Mouse (Mus musculus) forebrain, embryonic 14.5 days (tissue): ENCODE results near the gene Rgs9. TPM values are rescaled to one million over a fixed set of nuclear protein-coding genes. Genes with fewer than 3 reads are reported as not detected.

ENCODE experiments used
- ATAC-seq: fragments of 200-750 bp; cut with Nextera tagmentation; 2 replicates; pipeline ENCODE4 v1.8.0; 2017; ENCODE audit warnings: mild to moderate bottlenecking, moderate library complexity
- DNase-seq: peaks from one replicate; pipeline ENCODE4 v3.0.0-alpha.2; 2015; ENCODE audit warnings: low spot score
- H3K27ac ChIP-seq: fragments of 300-500 bp; sonication (generic); 2 replicates; pipeline ENCODE4 v1.5.1; 2014; ENCODE audit warnings: low read depth, mild to moderate bottlenecking, control low read depth, low read length, moderate library complexity
- H3K27me3 ChIP-seq: fragments of 300-500 bp; sonication (generic); replicated peaks from 2 replicates; pipeline ENCODE4 v1.6.1; 2014; ENCODE audit warnings: low read length, control low read depth, mixed read lengths; ENCODE audit not compliant: control insufficient read depth, insufficient read depth
- H3K36me3 ChIP-seq: fragments of 300-500 bp; sonication (generic); 2 replicates; pipeline ENCODE4 v1.6.1; 2014; ENCODE audit warnings: low read length, control low read depth; ENCODE audit not compliant: control insufficient read depth, insufficient read depth
- H3K4me1 ChIP-seq: fragments of 300-500 bp; sonication (generic); 2 replicates; pipeline ENCODE4 v1.6.1; 2014; ENCODE audit warnings: antibody characterized with exemption, low read length, control low read depth; ENCODE audit not compliant: control insufficient read depth, insufficient read depth
- H3K4me2 ChIP-seq: fragments of 300-500 bp; sonication (generic); 2 replicates; pipeline ENCODE4 v1.6.1; 2014; ENCODE audit warnings: mild to moderate bottlenecking, control low read depth, low read length
- H3K4me3 ChIP-seq: fragments of 300-500 bp; sonication (generic); 2 replicates; pipeline ENCODE4 v1.5.1; 2014; ENCODE audit warnings: low read depth, low read length, control low read depth
- H3K9ac ChIP-seq: fragments of 300-500 bp; sonication (generic); 2 replicates; pipeline ENCODE4 v1.6.1; 2014; ENCODE audit warnings: mild to moderate bottlenecking, low read length, control low read depth, moderate library complexity
- H3K9me3 ChIP-seq: fragments of 300-500 bp; sonication (generic); replicated peaks from 2 replicates; pipeline ENCODE4 v1.6.1; 2016; ENCODE audit warnings: low read length, control low read depth, mixed read lengths; ENCODE audit not compliant: control insufficient read depth
- WGBS: fragments of 180-500 bp; shearing (Covaris S2); extraction: QIAGEN DNeasy Blood & Tissue Kit; methylation state at CpG from one replicate; pipeline ENCODE4 v1.1.7; 2014; 5-methylcytosine and 5-hydroxymethylcytosine counted together
- polyA plus RNA-seq: library from polyadenylated mRNA; unstranded; fragments of >200 nt; fragmentation: Nextera tagmentation; extraction: Ambion mirVana; gene quantifications from 2 replicates; pipeline ENCODE4 v1.2.1, GENCODE M21; 2014

The Rgs9 gene
- polyA plus RNA-seq, 1 experiment from 2014 or later: 4.3 TPM

DNA sequence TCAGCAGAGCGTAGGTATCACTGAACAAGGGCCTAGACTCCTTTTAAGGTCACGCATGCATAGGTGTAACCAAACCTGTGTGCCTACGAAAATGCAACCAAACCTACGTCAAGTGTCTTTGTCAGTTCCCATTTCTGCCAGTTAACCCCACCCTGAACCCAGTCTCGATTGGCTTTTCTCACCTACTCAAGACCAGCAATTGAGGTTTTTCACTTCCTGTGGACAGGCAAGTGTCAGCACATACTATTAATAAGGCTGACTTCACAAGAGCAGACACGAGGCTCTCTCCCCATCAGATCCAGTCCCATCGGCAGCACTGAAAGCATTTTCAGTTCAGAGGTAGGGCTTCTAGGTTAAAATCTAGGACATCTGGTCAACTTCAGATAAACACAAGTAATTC lies 37.4 kb downstream of the Rgs9 start:
- H3K4me3 ChIP-seq: no peak overlapping the region
- H3K9me3 ChIP-seq: no peaks in the 10 kb centered on the region
- H3K4me2 ChIP-seq: no peak overlapping the region
- H3K36me3 ChIP-seq: no peaks in the 10 kb centered on the region
- H3K27ac ChIP-seq: no peak overlapping the region
- H3K27me3 ChIP-seq: no peaks in the 10 kb centered on the region
- DNase-seq (no peak), ATAC-seq (no peak)
- 94% methylated on average over 7 of the region's 7 CpGs for WGBS
- no peaks in the 10 kb centered on the region for H3K4me1 ChIP-seq
- no peak overlapping the region for H3K9ac ChIP-seq

DNA sequence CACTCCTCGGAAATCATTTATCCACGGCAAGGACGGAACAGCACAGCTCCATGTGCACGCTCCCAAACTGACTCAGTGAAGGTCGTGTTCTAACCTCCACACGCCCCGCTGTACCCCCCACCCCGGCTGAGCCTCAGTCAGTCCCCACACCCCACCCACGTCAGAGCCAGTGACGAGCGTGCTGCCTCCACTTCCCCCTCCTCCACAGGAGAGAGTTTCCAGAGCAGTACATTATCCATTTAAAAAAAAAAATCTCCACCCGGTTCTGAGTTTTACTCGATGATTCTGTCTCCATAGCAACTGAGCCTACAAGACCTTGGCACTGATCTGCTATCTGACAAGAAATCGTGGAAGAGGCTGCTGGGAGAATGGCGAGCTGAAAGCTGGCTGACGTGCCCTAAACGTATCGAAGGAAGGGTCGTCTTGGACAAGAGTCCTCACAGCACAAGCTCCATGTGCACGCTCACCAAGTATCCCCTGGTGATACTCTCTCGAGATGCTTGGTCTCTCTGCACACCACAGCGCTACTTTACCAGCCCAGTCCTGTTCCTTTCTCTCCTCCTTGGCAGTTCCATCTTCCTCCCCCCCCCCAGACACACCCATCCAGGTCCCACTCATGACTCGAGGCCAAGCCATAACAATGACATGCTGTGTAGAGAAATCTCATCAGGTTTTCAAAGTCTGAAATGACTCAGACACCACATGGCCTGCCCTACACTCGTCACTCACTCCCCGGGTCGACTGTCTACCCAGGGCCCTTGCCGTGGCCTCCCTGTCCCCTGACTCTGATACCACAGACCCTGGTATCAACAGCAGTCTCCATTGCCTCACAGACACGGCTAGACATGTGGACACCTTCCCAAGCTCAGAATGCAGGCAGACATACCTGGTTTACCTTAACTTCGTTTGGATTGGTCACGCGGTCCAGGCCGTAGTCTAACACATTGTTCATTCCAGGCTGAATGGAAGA lies 38.7 kb downstream of the Rgs9 start:
- Histone ChIP-seq H3K4me3 (no peak overlapping the region), H3K36me3 (no peaks in the 10 kb centered on the region), H3K9ac (no peak overlapping the region), H3K4me2 (no peak overlapping the region), H3K9me3 (no peaks in the 10 kb centered on the region), H3K27me3 (no peaks in the 10 kb centered on the region), H3K4me1 (no peaks in the 10 kb centered on the region), H3K27ac (no peak overlapping the region)
- ATAC-seq: no peak
- peak; percentile 68 for DNase-seq
- WGBS: 85% methylated on average over 32 of the region's 32 CpGs

DNA sequence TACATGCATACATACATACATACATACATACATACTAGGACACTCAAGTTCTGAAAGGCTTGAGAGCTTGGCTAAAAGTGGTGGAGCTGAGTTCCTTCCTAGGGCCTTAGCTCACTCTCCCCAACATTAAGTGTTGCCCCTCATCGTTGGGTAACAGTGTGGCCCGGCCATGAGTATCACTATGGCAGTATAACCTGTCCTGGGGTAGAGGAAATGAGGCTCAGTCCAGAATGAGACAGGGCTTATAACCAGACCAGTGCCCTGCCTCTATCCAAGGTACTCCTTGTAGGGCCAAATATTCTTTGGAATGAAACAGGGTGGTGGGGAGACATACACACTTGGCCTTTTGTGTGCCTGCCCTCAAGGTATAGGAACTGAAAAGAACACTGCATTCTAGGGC lies 40.1 kb downstream of the Rgs9 start:
- Histone ChIP-seq H3K4me3 (no peak overlapping the region), H3K9ac (no peak overlapping the region), H3K27ac (no peak overlapping the region), H3K36me3 (no peaks in the 10 kb centered on the region), H3K9me3 (no peaks in the 10 kb centered on the region), H3K27me3 (no peaks in the 10 kb centered on the region), H3K4me1 (no peaks in the 10 kb centered on the region), H3K4me2 (no peak overlapping the region)
- ATAC-seq (no peak), DNase-seq (no peak)
- 99% methylated on average over 2 of the region's 2 CpGs for WGBS

DNA sequence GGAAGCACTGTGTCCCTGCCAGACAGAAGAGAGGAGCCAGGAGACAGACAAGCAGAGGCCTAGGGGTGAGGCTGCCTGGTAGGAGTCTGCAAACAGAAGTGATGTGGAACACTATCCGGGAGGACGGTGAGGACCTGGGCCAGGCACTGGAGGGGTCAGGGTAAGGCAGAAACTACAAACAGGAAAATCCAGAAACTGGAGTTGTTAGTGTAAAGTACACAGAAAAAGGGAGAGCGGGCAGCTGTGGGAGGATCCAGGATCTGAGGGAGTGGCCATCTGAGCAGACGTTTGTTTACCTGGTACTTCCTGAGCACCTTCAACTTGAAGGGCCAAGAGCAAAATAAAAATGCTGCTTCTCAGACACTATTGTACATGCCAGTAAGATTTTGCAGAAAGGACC lies 42.9 kb downstream of the Rgs9 start:
- no peak overlapping the region for H3K27ac ChIP-seq
- WGBS: 80% methylated on average over 4 of the region's 4 CpGs
- no peaks in the 10 kb centered on the region for H3K4me1 ChIP-seq
- DNase-seq (no peak), ATAC-seq (no peak)
- H3K9me3 ChIP-seq: no peaks in the 10 kb centered on the region
- no peak overlapping the region for H3K9ac ChIP-seq
- no peaks in the 10 kb centered on the region for H3K36me3 ChIP-seq
- no peak overlapping the region for H3K4me2 ChIP-seq
- H3K27me3 ChIP-seq: no peaks in the 10 kb centered on the region
- no peak overlapping the region for H3K4me3 ChIP-seq

DNA sequence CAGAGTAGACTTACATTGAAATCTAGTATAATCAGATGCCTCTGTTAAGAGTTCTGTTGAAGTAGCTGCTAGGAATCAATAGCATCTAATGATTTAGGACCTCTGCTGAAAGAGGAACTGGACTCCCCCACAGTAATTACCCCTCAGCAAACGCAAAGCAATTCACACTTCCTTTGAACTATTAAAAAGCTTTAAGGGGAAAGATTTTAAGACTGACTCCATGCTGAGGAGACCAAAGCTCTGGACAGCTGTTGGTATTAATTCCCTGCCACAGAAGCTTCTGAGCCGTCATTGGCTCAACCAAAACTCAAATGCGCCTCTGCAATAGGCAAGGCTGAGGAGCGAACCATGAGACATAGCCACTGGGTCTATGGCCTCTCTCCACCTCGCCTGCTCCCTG lies 45.4 kb downstream of the Rgs9 start:
- WGBS: 46% methylated on average over 5 of the region's 5 CpGs
- Histone ChIP-seq H3K9ac (no peak overlapping the region), H3K4me2 (no peak overlapping the region), H3K36me3 (no peaks in the 10 kb centered on the region), H3K27ac (no peak overlapping the region), H3K4me1 (no peaks in the 10 kb centered on the region), H3K27me3 (no peaks in the 10 kb centered on the region), H3K9me3 (no peaks in the 10 kb centered on the region), H3K4me3 (no peak overlapping the region)
- ATAC-seq: no peak
- no peak for DNase-seq

DNA sequence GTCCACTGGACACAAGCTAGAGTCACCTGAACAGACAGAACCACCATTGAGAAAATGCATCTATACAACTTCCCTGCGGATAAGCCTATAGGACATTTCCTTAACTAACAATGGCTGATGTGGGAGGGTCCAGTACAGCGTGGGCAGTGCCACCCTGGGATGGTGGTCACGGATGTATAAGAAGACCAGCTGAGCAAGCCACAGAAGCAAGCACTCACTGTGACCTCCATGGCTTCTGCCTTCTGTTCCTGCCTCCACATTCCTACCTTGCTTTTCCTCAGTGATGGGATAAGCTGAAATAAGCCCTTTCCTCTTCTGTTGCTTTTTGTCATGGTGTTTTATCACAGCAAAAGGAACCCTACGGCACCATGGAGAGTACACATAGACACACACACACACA lies 47.4 kb downstream of the Rgs9 start:
- H3K27me3 ChIP-seq: 0 out of 2 replicates have a peak, but pooled peaks cover 5% of the 10 kb centered on the region
- no peaks in the 10 kb centered on the region for H3K36me3 ChIP-seq
- ATAC-seq: no peak
- H3K9ac ChIP-seq: no peak overlapping the region
- no peak overlapping the region for H3K27ac ChIP-seq
- H3K9me3 ChIP-seq: no peaks in the 10 kb centered on the region
- H3K4me3 ChIP-seq: no peak overlapping the region
- WGBS: 94% methylated on average over 4 of the region's 4 CpGs
- DNase-seq: no peak
- H3K4me2 ChIP-seq: no peak overlapping the region
- H3K4me1 ChIP-seq: no peaks in the 10 kb centered on the region

DNA sequence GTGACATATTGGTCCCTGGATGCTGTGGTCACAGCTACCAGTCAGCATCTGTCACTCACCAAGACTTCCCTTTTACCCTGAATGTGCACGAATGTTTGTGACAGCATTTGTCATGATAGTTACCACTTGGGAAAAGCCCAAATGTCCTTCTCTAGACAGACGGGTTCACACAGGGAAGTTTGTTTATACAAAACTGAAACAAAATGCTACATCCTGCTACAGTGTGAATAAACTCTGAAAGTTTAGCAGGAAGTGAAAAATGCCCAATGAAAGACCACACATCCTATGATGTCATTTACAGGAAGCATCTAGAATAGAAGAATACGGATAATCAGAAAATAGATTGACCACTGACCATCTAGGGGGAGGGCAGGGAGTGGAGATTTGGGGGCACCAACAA lies 51.0 kb downstream of the Rgs9 start:
- Histone ChIP-seq H3K27me3 (0 out of 2 replicates have a peak, but pooled peaks cover 5% of the 10 kb centered on the region), H3K4me2 (no peak overlapping the region), H3K36me3 (no peaks in the 10 kb centered on the region), H3K9ac (no peak overlapping the region), H3K4me3 (no peak overlapping the region), H3K27ac (no peak overlapping the region), H3K9me3 (no peaks in the 10 kb centered on the region), H3K4me1 (no peaks in the 10 kb centered on the region)
- no peak for DNase-seq
- no peak for ATAC-seq
- 84% methylated on average over 3 of the region's 3 CpGs for WGBS

DNA sequence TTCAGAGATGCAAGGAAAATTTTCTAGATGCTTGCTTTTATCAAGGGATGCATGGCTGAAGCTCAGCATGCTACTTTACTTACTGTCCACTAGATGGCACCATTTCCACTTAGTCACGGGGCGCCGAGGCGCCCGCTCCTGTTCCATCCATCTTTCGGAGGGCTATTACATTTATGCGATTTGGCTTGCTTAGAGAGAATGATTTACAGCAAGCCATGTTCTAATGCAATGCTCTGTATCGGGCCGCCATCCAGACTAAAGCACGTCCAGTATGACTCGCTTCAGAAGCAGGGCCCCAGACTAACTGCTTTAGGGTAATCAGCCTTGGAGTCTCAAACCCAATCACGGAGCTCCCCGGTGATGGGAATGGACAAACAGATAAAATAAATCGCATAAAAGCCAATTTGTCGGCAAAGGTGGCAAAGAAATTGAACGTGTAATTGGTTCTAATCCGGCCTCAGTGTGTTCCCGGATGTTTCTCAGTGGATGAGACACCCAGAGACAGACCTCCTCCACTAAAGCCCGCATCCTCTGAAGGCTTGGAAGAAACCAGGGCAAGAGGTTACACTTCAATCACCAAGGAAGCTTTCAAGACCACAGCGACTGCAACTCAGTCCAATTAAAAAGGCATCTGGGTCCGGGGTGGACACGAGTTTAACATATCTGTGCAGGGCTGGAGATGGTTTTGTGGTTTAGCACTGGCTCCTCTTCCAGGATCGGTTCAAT lies 53.1 kb downstream of the Rgs9 start:
- Histone ChIP-seq H3K4me2 (peak overlapping the region; percentile 21), H3K4me3 (no peak overlapping the region), H3K36me3 (no peaks in the 10 kb centered on the region), H3K9me3 (no peaks in the 10 kb centered on the region), H3K4me1 (no peaks in the 10 kb centered on the region), H3K27me3 (0 out of 2 replicates have a peak, but pooled peaks cover 5% of the 10 kb centered on the region), H3K9ac (no peak overlapping the region), H3K27ac (no peak overlapping the region)
- DNase-seq (peak; percentile 91), ATAC-seq (peak; percentile 84)
- WGBS: 31% methylated on average over 23 of the region's 23 CpGs

DNA sequence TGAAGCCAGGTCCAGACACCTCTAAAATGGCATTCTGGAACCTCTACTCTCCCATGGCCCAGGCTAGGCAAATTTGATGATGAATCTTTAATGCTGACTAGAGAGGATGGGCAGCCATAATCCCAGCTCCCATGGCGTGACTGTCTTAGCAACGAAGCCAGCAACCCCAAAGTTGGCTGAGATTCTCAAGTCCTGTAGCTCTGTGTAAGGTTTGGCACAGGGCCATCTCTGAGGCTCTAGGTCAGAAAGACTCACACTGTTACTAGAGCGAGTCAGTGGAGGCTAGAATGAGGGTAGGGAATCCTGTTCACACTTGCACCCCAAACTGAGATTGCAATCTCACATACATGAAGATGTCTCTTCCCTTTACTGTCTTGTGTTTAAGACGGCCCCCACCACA lies 57.8 kb downstream of the Rgs9 start:
- peak; percentile 36 for DNase-seq
- H3K27me3 ChIP-seq: no peaks in the 10 kb centered on the region

More for the DNA sequence above, 57.8 kb downstream of the Rgs9 start:
- Histone ChIP-seq H3K27ac (no peak overlapping the region), H3K4me1 (peaks cover 11% of the 10 kb centered on the region), H3K4me3 (no peak overlapping the region), H3K4me2 (no peak overlapping the region), H3K9ac (no peak overlapping the region), H3K36me3 (no peaks in the 10 kb centered on the region), H3K9me3 (no peaks in the 10 kb centered on the region)
- WGBS: 76% methylated on average over 4 of the region's 4 CpGs
- ATAC-seq: no peak
